Mouse (Mus musculus): ENCODE measurements around the gene Atp6ap2. TPM values are rescaled to one million over a fixed set of nuclear protein-coding genes. Genes with fewer than 3 reads are reported as not detected.
"Not testable (repeated sequence)": the region's sequence is repeated elsewhere in the genome, so short reads cannot be mapped to it uniquely, and the experiment has no call there.

Atp6ap2 gene
- polyA plus RNA-seq, 1 experiment from 2014 or later: 72.9 TPM

DNA sequence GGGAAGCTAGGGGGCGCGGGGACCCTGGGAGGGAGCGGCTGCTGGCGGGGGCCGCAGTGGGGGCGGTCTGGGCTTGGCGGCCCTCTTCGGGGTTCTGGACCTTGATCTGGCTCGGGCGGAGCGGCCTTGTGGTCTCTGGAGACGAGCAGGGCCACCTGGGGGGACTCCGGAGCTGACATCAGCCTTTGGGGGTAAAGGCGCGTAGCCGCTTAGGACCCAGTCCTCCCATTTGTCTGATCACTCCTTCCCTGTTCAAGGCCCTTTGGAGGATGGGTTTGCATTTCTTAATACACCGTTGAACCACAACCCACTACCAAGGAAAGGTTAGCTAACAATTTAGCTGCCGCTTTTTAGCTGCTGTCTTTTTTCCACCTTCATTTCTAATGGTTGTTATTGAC, 356 bp downstream of the Atp6ap2 start:
- Histone ChIP-seq H3K9ac (peak overlapping the region; percentile 77), H3K36me3 (ENCODE audit: insufficient read depth) (no peaks in the 10 kb centered on the region), H3K4me2 (peak overlapping the region; percentile 55), H3K27me3 (ENCODE audit: insufficient read depth, low read length) (no peaks in the 10 kb centered on the region), H3K4me1 (ENCODE audit: insufficient read depth) (no peaks in the 10 kb centered on the region), H3K4me3 (ENCODE audit: low read depth, low read length) (peak overlapping the region; percentile 67), H3K27ac (ENCODE audit: low read depth) (peak overlapping the region; percentile 72; the same call in 1 of the 2 replicates), H3K9me3 (ENCODE audit: low read depth, low read length) (no peaks in the 10 kb centered on the region)
- peak; percentile 14 for DNase-seq
- WGBS: 10% methylated on average over 15 of the region's 18 CpGs
- TF ChIP-seq CTCF (IDR thresholded peaks at IDR 0.05; ENCODE audit: low read depth): no peak
- ATAC-seq (ENCODE audit: insufficient read depth): peak; percentile 69

- ATAC-seq (ENCODE audit: insufficient read depth): no peak
- Histone ChIP-seq H3K27ac (ENCODE audit: low read depth) (no peak overlapping the region), H3K9me3 (ENCODE audit: low read depth, low read length) (no peaks in the 10 kb centered on the region), H3K27me3 (ENCODE audit: insufficient read depth, low read length) (no peaks in the 10 kb centered on the region), H3K36me3 (ENCODE audit: insufficient read depth) (no peaks in the 10 kb centered on the region), H3K4me2 (no peak overlapping the region), H3K4me3 (ENCODE audit: low read depth, low read length) (no peak overlapping the region), H3K9ac (no peak overlapping the region), H3K4me1 (ENCODE audit: insufficient read depth) (no peaks in the 10 kb centered on the region)
- no peak for TF ChIP-seq CTCF (IDR thresholded peaks at IDR 0.05; ENCODE audit: low read depth)
- WGBS: 76% methylated on average over 8 of the region's 8 CpGs
- no peak for DNase-seq
These were observed 3.9 kb downstream of the Atp6ap2 start for GRCm38 (mm10) chrX:12591401-12591943.

GRCm38 (mm10) chrX:12592011-12592410, 4.4 kb downstream of the Atp6ap2 start:
- ATAC-seq (ENCODE audit: insufficient read depth) (no peak), DNase-seq (no peak)
- Histone ChIP-seq H3K36me3 (ENCODE audit: insufficient read depth) (no peaks in the 10 kb centered on the region; the same call in 1 of the 2 replicates), H3K27me3 (ENCODE audit: insufficient read depth, low read length) (no peaks in the 10 kb centered on the region), H3K4me2 (no peak overlapping the region), H3K9me3 (ENCODE audit: low read depth, low read length) (no peaks in the 10 kb centered on the region), H3K4me3 (ENCODE audit: low read depth, low read length) (no peak overlapping the region), H3K27ac (ENCODE audit: low read depth) (no peak overlapping the region), H3K4me1 (ENCODE audit: insufficient read depth) (no peaks in the 10 kb centered on the region), H3K9ac (no peak overlapping the region)
- 58% methylated on average over 5 of the region's 5 CpGs for WGBS
- TF ChIP-seq CTCF (IDR thresholded peaks at IDR 0.05; ENCODE audit: low read depth): no peak

DNA sequence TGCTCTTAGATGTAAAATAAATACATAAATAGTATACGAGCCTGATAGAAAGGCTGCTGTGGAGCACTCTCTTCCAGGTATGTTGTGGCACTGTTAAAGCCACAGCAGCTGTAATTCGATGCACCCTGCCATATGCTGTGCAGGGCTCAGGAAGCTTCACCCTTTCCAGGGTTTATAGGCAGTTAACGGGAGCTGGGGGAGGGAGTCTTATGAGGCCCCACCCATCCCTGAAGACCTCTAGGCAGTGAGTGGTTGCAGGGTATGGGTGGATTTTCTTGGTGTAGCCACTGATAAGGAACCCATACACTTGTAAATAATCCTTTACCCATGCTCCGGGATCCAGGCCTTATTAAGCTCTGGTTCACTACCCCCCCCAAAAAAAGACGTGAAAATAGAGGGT, 6.2 kb downstream of the Atp6ap2 start:
- Histone ChIP-seq H3K27ac (ENCODE audit: low read depth) (no peak overlapping the region), H3K9me3 (ENCODE audit: low read depth, low read length) (no peaks in the 10 kb centered on the region), H3K9ac (no peak overlapping the region), H3K4me2 (no peak overlapping the region), H3K4me1 (ENCODE audit: insufficient read depth) (no peaks in the 10 kb centered on the region), H3K27me3 (ENCODE audit: insufficient read depth, low read length) (no peaks in the 10 kb centered on the region), H3K4me3 (ENCODE audit: low read depth, low read length) (no peak overlapping the region), H3K36me3 (ENCODE audit: insufficient read depth) (no peaks in the 10 kb centered on the region; the same call in 1 of the 2 replicates)
- TF ChIP-seq CTCF (IDR thresholded peaks at IDR 0.05; ENCODE audit: low read depth): no peak
- ATAC-seq (ENCODE audit: insufficient read depth): no peak
- 73% methylated on average over 5 of the region's 5 CpGs for WGBS
- no peak for DNase-seq

DNA sequence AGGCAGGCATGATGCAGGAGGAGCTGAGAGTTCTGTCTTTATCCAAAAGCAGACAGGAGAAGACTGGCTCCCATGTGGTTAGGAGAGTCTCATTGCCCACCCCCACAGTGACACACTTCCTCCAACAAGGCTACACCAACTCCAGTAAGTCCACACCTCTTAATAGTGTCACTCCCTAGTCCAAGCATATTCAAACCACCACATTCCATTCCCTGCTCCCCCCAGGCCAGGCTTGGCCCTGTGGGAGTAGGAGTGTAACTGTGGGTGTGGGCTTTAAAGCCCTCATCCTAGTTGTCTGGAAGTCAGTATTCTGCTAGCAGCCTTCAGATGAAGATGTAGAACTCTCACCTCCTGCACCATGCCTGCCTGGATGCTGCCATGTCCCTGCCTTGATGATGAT, 22.9 kb downstream of the Atp6ap2 start:
- not testable (repeated sequence) for ATAC-seq (ENCODE audit: insufficient read depth); DNase-seq; H3K4me1 ChIP-seq (ENCODE audit: insufficient read depth); H3K36me3 ChIP-seq (ENCODE audit: insufficient read depth); H3K9ac ChIP-seq; H3K4me2 ChIP-seq; H3K9me3 ChIP-seq (ENCODE audit: low read depth, low read length); H3K4me3 ChIP-seq (ENCODE audit: low read depth, low read length); H3K27ac ChIP-seq (ENCODE audit: low read depth); H3K27me3 ChIP-seq (ENCODE audit: insufficient read depth, low read length)

DNA sequence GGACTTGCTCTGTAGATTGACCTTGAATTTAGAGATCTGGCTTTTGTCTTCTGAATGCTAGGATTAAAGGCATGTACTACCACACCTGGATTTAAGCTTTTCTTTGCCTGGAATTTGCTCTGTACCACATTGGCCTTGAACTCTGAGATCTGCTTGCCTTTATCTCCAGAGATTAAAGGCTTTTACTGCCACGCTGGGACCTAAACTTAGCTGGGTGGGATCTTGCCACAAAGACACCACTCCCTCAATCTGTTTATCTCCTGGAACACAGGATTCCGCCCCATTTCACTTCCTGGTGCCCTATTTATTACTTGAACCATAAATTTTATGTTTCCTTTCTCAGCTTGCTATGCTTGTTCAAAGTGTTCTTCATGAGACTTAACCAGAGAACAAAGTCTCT, 23.6 kb downstream of the Atp6ap2 start:
- no peak for ATAC-seq (ENCODE audit: insufficient read depth)
- WGBS: 68% methylated on average over 2 of the region's 2 CpGs

GRCm38 (mm10) chrX:12612360-12612759, 24.8 kb downstream of the Atp6ap2 start:
- not testable (repeated sequence) for H3K4me1 ChIP-seq (ENCODE audit: insufficient read depth); H3K27ac ChIP-seq (ENCODE audit: low read depth); H3K9ac ChIP-seq; DNase-seq; H3K9me3 ChIP-seq (ENCODE audit: low read depth, low read length); H3K27me3 ChIP-seq (ENCODE audit: insufficient read depth, low read length); H3K4me2 ChIP-seq; H3K36me3 ChIP-seq (ENCODE audit: insufficient read depth); H3K4me3 ChIP-seq (ENCODE audit: low read depth, low read length); ATAC-seq (ENCODE audit: insufficient read depth)
- WGBS: 83% methylated on average over 1 of the region's 1 CpGs

More for the DNA sequence above, 23.6 kb downstream of the Atp6ap2 start:
- no peak for TF ChIP-seq CTCF (IDR thresholded peaks at IDR 0.05; ENCODE audit: low read depth)
- Histone ChIP-seq H3K27ac (ENCODE audit: low read depth) (no peak overlapping the region), H3K36me3 (ENCODE audit: insufficient read depth) (0 out of 2 replicates have a peak, but pooled peaks cover 10% of the 10 kb centered on the region), H3K27me3 (ENCODE audit: insufficient read depth, low read length) (no peaks in the 10 kb centered on the region), H3K4me2 (no peak overlapping the region), H3K4me1 (ENCODE audit: insufficient read depth) (no peaks in the 10 kb centered on the region), H3K9ac (no peak overlapping the region), H3K9me3 (ENCODE audit: low read depth, low read length) (no peaks in the 10 kb centered on the region), H3K4me3 (ENCODE audit: low read depth, low read length) (no peak overlapping the region)
- DNase-seq: no peak

DNA sequence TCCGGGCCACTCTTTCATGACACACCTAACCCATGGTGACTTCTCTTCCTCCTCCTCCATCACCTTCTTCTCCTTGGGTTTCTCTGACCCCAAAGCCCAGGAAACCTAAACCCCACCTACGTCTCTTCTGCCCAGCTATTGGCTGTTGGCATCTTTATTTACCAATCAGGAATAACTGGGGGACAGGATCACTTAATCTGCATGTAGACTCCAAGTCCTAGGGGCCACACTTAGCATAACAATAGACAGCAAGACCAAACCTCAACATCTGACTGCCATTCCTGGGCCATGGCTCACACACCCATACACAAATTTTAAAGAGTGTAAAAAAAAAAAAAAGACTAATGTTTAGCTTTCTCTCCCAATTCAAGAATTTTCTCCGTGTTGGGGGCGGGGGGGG, 37.5 kb downstream of the Atp6ap2 start:
- Histone ChIP-seq H3K27me3 (ENCODE audit: insufficient read depth, low read length) (no peaks in the 10 kb centered on the region), H3K27ac (ENCODE audit: low read depth) (no peak overlapping the region), H3K4me3 (ENCODE audit: low read depth, low read length) (no peak overlapping the region), H3K4me1 (ENCODE audit: insufficient read depth) (no peaks in the 10 kb centered on the region), H3K36me3 (ENCODE audit: insufficient read depth) (no peaks in the 10 kb centered on the region), H3K9me3 (ENCODE audit: low read depth, low read length) (no peaks in the 10 kb centered on the region), H3K9ac (no peak overlapping the region), H3K4me2 (no peak overlapping the region)
- 78% methylated on average over 4 of the region's 4 CpGs for WGBS
- ATAC-seq (ENCODE audit: insufficient read depth): no peak
- no peak for TF ChIP-seq CTCF (IDR thresholded peaks at IDR 0.05; ENCODE audit: low read depth)
- DNase-seq: no peak
